Mouse (Mus musculus): Measurements from ENCODE around the gene Ndfip2.

The Ndfip2 gene

DNA sequence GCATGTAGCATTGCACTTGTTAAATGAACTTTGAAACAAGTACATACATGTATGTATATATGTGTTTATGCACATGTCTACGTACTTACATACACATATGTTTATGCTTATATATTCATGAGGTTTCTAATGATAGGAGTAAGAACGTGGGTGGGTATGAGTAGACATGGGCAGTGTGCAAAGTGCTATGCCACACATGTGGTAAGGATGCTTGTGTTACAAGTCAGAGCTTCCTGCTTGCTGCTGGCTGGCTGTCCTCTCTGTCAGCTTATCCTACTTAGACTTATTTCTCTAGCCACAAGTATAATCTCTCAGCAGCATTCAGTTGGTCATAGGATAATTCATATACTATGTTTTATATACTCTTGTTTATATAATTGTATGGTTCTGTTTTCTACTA, 29.6 kb downstream of the Ndfip2 start:
- no peak for DNase-seq

GRCm38 (mm10) chr14:105288529-105288928, 30.2 kb downstream of the Ndfip2 start:
- no peak for DNase-seq

DNA sequence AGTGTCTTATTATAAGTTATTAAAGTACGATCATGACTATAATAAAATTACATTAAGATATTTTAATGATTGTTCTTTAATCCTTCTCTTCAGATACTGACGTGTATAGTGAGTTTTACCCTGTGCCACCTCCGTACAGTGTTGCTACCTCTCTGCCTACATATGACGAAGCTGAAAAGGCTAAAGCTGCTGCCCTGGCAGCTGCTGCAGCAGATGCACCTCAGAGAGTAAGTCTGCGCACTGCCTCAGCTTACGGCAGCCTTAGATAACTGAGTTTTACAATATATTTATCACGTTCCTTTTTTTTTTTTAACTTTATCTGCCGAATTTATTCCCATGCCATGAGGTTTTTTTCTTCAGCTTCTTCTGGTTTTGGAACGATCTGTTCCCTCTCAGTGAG, 33.8 kb downstream of the Ndfip2 start:
- DNase-seq, result no peak

DNA sequence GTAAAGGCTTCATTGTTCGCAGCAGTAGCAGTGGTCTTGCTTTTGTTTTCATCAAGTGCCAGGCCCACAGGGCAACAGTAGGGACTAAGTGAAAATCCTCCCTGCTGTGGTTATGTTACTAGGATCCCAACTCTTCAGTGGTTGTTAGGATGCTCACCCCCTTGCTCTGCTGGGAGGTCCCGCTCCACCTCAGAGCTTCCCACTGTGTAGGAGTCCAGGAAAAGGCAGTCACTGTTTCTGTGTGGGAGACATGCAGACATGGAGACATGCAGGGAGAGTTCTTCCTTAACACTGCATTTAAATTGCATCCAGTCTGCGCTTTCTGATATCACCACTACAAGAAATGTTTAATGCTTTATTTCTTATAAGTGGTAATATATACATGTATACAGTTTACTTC, 35.4 kb downstream of the Ndfip2 start:
- DNase-seq, result no peak

DNA sequence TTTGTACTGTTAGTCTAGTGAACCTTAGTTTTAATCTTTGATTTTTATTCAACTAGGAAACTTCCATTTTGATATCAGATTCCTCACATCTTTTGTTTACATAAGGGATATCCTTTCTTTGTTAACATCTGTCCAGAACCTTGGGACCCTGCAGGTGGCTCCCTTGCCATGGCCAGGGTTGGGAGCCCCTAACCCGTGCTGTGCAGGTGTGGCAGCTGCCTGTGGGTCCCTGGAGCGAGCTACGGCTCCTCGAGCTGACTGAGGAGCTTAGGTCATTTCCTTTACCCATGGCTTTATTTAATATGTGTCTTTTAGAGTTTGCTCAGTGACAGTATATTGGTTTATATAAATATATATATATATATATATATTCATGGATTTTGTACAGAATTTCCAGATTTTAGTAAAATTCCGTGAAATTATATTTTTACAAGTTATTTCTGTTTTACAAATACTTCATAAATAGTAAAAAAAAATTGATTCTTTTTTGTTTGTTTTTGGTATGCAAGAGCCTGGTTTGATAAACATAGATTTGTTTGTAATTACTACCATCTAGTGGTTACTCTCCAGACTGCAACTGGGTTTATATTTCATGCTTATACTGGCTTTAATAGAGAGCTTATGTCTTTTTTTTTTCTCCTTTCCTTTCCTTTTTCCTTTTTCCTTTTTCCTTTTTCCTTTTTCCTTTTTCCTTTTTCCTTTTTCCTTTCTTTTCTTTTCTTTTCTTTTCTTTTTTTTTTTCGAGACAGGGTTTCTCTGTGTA, 37.6 kb downstream of the Ndfip2 start:
- no peak for DNase-seq

DNA sequence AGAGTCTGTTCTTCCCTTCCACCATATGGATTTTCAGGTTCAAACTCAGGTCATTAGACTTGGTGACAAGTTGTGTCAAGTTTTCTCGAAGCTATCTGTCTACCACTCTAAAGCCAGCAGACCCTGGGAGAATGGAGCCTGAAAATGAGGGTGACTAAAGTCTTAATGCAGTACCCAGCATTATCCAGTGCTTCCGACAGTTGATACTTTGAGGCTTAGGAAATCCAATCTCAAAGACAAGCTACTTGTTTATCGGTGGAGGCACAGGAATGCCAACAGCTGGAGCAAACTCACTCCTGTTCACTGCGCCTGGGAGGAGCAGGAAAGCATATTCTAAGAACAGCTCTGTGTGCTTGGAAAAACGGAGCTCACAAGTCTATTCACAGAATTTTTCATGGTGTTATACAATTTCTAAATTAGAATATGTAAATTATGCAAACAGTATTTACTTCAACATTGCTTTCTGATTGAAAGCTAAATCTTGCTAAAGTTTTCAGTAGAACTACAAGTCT, 41.4 kb downstream of the Ndfip2 start:
- DNase-seq, result no peak

- DNase-seq, result no peak
Observed at GRCm38 (mm10) chr14:105300551-105300950, 42.2 kb downstream of the Ndfip2 start.

DNA sequence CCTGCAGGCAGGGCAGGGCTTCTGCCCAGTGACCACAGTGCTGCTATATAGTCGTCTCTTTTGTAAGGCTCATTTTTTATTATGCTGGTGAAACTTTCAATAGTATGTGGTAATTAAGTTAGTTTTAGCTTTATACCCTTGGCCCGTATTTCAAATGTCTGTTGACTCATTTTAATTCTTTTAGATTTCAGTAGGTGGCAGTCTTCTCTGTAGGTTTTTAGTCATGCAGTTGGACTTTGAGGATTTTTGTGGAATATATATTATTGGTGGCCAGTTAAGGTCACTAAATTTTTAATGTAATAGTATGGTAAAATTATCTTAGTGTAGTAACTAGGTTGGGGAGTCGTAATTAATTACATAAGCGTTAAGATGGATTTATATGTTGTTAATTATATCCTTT, 44.3 kb downstream of the Ndfip2 start:
- no peak for DNase-seq

DNA sequence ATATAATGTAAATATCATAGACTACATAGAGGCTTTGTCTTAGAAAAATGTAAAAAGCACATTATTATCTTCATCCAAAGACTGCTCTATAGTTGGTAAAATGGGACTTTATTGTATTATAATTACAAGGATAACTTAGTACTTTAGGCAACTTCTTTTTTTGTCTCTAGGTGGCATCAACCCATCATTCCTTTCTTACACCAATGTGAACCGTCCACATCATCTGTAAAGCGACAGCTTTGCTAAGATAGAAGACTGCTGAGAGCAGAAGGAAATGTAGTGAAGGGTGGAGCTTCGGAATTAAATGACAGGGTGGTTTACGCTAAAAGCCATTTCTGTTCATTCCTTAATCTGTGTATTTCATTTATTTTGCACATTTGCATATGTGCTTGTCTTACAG, 49.3 kb downstream of the Ndfip2 start:
- no peak for DNase-seq

DNA sequence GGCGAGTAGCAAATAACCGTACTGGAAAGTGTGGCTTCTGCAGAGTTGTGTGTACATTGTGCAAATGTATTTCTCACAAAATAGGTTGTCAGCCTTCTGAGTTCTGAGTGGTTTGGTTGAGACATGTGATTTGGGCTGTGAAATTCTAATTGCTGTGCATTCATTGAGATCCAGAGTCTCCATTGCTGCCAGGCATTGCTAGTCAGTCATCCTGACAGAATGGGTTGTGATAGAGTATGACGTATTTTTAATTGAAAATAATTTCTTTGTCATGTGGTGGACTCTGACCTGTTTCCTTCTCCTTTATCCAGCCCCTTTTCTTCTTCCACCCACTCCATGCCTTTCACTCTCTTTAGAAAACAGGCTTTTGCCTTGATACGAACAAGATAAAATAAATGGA, 54.0 kb downstream of the Ndfip2 start:
- no peak for DNase-seq

DNA sequence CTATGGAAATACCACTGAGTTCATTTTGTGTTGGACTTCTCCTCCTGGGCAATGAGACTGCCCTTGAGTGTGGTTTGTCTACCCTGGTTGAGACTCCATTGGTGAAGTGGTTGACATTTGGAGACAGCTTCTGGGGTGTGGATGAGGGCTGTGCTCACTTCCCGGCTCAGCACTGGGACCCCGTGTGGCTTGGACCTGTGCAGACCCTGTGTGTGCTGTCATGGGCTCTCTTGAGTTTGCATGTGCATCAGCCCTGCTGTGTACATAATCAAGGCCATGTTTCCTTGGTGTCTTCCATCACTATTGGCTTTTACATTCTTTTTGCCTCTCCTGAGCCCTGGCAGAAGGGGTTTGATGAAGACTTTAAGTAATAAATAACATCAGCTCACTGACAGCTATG, 54.6 kb downstream of the Ndfip2 start:
- DNase-seq, result no peak

DNA sequence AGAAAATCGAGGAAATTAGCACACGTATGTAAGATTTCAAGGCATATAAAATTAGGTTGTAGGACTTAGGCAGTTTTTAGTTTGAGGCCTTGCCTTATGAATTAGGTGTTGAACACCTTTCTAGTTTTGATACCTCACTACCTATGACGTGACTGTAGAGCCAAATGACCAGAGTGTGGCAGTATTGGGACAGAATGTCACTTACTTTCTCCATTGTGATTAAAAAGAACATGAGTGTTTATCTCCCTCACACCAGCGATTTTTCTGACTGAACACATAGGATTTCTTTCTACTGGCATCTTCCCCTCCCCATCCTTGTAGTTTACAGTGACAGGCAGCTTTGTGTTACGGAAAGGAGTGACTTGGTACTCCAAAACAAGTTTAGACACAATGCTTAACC, 55.5 kb downstream of the Ndfip2 start:
- no peak for DNase-seq

GRCm38 (mm10) chr14:105321712-105322111, 63.3 kb downstream of the Ndfip2 start:
- DNase-seq, result no peak

- DNase-seq, result no peak
Observed at GRCm38 (mm10) chr14:105322829-105323228, 64.5 kb downstream of the Ndfip2 start.

- no peak for DNase-seq
Observed at GRCm38 (mm10) chr14:105323448-105323847, 65.1 kb downstream of the Ndfip2 start.

GRCm38 (mm10) chr14:105328397-105329302, 70.3 kb downstream of the Ndfip2 start:
- peak; percentile 6 for DNase-seq

DNA sequence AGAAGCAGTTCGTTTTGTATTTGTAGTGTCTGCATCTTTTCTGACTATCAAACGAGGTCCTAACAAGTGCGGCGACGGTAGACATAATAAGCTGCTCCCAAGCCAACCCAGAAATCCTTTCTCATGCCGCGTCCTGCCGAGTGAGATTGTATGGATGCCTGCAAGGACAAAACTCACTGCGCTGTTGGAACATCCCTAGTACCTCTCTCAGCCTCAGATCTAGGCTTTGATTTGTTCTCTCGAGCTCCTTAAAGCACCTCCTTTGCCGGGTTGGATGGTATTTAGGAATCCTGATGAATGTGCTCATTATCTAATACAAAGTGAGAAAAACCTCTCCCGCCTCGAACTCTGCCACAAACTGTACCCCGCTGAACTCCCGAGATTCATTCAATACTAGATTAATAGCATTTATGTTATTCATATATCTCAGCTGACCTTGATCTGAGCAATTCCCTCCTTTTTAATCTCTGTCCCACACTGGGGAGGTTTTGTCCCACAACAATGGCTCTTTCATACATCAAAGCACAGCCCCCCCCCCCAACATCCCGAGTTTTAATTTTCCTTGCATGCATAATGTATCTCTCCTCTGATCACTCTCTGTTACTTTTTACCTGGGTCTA, 75.2 kb downstream of the Ndfip2 start:
- no peak for DNase-seq

- DNase-seq, result no peak
Observed at GRCm38 (mm10) chr14:105341765-105342164, 83.4 kb downstream of the Ndfip2 start.

DNA sequence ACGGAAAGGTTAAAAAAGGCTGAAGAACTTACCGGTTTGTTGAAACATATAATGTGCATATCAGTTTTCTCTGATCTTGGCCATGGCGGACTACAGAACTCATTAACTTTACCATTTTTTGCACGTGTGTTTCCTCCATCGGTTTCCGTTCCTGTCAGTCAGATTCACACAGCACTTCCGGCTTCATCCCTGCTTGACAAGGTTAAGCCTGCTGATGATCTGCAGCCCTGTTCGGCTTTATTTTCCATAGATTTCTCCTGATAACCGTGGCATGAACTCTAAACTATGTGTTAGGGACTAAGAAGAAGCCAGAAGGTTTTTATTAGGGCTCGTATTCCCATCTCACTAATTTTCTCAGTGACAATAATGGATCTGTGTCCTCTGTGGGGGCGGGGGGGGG, 95.7 kb downstream of the Ndfip2 start:
- no peak for DNase-seq

All from thymus, postnatal 25 days (tissue).